Mouse (Mus musculus) CH12.LX (cell line): ENCODE results near the gene Peli1. TPM values are rescaled to one million over a fixed set of nuclear protein-coding genes. Genes with fewer than 3 reads are reported as not detected.

ENCODE experiments used
- DNase-seq: peaks from one replicate; pipeline ENCODE4 v3.0.0-alpha.2; 2013; ENCODE audit errors: extremely low read depth
- H3K27ac ChIP-seq: 2 replicates; pipeline ENCODE4 v1.5.1; 2012; ENCODE audit warnings: low read depth, mild to moderate bottlenecking, control low read depth, moderate library complexity; ENCODE audit not compliant: insufficient read depth
- H3K27me3 ChIP-seq: replicated peaks from 2 replicates; pipeline ENCODE3; 2012; ENCODE audit warnings: inconsistent platforms
- H3K36me3 ChIP-seq, 2 experiments: replicated peaks in 1 of 2; 2 replicates each; pipeline versions ENCODE3 to v1.6.1; 2012; ENCODE audit warnings: inconsistent platforms in 1 of 2, low read length in 1 of 2, mild to moderate bottlenecking in 1 of 2, mixed read lengths in 1 of 2, moderate library complexity in 1 of 2; ENCODE audit not compliant: control insufficient read depth in 1 of 2, insufficient read depth in 1 of 2
- H3K4me1 ChIP-seq, 2 experiments: 2 replicates each; pipeline ENCODE4 v1.6.1; 2012; ENCODE audit warnings: inconsistent platforms in 1 of 2, moderate library complexity in 1 of 2; ENCODE audit not compliant: insufficient read depth in 2 of 2, control insufficient read depth in 1 of 2
- H3K4me2 ChIP-seq: 2 replicates; pipeline ENCODE4 v1.6.1; 2012; ENCODE audit warnings: low read depth, mild to moderate bottlenecking, control low read depth; ENCODE audit not compliant: poor library complexity, insufficient read depth, severe bottlenecking
- H3K4me3 ChIP-seq, 3 experiments: fragments of 150-350 bp in 1 of 3; sonication (generic) in 1 of 3; replicated peaks in 1 of 3; 2 replicates each; pipeline versions ENCODE3 to v1.5.1; 2011 to 2012; ENCODE audit warnings: low read depth in 2 of 3, low read length in 2 of 3, mild to moderate bottlenecking in 2 of 3, moderate library complexity in 2 of 3, control low read depth in 1 of 3, improper control_type of control experiment in 1 of 3, inconsistent platforms in 1 of 3, mixed read lengths in 1 of 3; ENCODE audit not compliant: poor library complexity in 1 of 3
- H3K79me2 ChIP-seq: replicated peaks from 2 replicates; pipeline ENCODE4 v1.6.1; 2012; ENCODE audit warnings: mild to moderate bottlenecking, moderate library complexity; ENCODE audit not compliant: control insufficient read depth, poor library complexity, insufficient read depth, severe bottlenecking; ENCODE audit errors: extremely low read depth
- H3K9ac ChIP-seq: 2 replicates; pipeline ENCODE4 v1.6.1; 2012; ENCODE audit warnings: low read depth, mild to moderate bottlenecking, control low read depth, moderate library complexity; ENCODE audit not compliant: insufficient read depth
- H3K9me3 ChIP-seq: replicated peaks from 2 replicates; pipeline ENCODE3; 2012; ENCODE audit warnings: low read length, inconsistent platforms, mixed read lengths
- CHD1 ChIP-seq: IDR thresholded peaks from 2 replicates; pipeline ENCODE4 v1.6.1; 2012; ENCODE audit warnings: low read depth, low read length, improper control_type of control experiment, inconsistent platforms
- CTCF ChIP-seq, 2 experiments: IDR thresholded peaks in 1 of 2; conservative IDR thresholded peaks in 1 of 2; 2 replicates each; pipeline ENCODE4 v1.5.1; 2011 to 2012; ENCODE audit warnings: low read depth in 2 of 2, low read length in 2 of 2, improper control_type of control experiment in 1 of 2, inconsistent platforms in 1 of 2, mild to moderate bottlenecking in 1 of 2, moderate library complexity in 1 of 2
- E2F4 ChIP-seq: IDR thresholded peaks from 2 replicates; pipeline ENCODE4 v1.6.1; 2011; ENCODE audit warnings: low read depth, low read length, improper control_type of control experiment; ENCODE audit not compliant: insufficient replicate concordance
- ELF1 ChIP-seq: IDR thresholded peaks from 2 replicates; pipeline ENCODE4 v1.6.1; 2014; ENCODE audit warnings: low read depth, mild to moderate bottlenecking, inconsistent platforms, low read length, improper control_type of control experiment
- EP300 ChIP-seq: IDR thresholded peaks from 2 replicates; pipeline ENCODE4 v1.6.1; 2011; ENCODE audit warnings: low read length, improper control_type of control experiment
- HCFC1 ChIP-seq: IDR thresholded peaks from 2 replicates; pipeline ENCODE4 v1.6.1; 2012; ENCODE audit warnings: low read depth, mild to moderate bottlenecking, inconsistent platforms, low read length, improper control_type of control experiment
- IRF4 ChIP-seq: IDR thresholded peaks from 2 replicates; pipeline ENCODE4 v1.6.1; 2014; ENCODE audit warnings: low read depth, mild to moderate bottlenecking, inconsistent platforms, low read length, improper control_type of control experiment
- JUN ChIP-seq: IDR thresholded peaks from 2 replicates; pipeline ENCODE4 v1.6.1; 2011; ENCODE audit warnings: low read depth, mild to moderate bottlenecking, low read length, improper control_type of control experiment, moderate library complexity; ENCODE audit not compliant: insufficient read depth
- KAT2A ChIP-seq: IDR thresholded peaks from 2 replicates; pipeline ENCODE4 v1.6.1; 2012; ENCODE audit warnings: low read length, improper control_type of control experiment, inconsistent platforms; ENCODE audit not compliant: insufficient replicate concordance
- MYC ChIP-seq: IDR thresholded peaks from 2 replicates; pipeline ENCODE4 v1.6.1; 2011; ENCODE audit warnings: low read depth, mild to moderate bottlenecking, improper control_type of control experiment, low read length
- NRF1 ChIP-seq: IDR thresholded peaks from 2 replicates; pipeline ENCODE4 v1.6.1; 2014; ENCODE audit warnings: low read depth, mild to moderate bottlenecking, inconsistent platforms, low read length, improper control_type of control experiment, moderate library complexity
- PAX5 ChIP-seq: IDR thresholded peaks from 2 replicates; pipeline ENCODE4 v1.6.1; 2012; ENCODE audit warnings: low read length, inconsistent platforms, mixed read lengths
- POLR2A ChIP-seq: IDR thresholded peaks from 2 replicates; pipeline ENCODE4 v1.6.1; 2011; ENCODE audit warnings: low read depth, mild to moderate bottlenecking, improper control_type of control experiment, low read length
- POLR2AphosphoS2 ChIP-seq: IDR thresholded peaks from 2 replicates; pipeline ENCODE4 v1.6.1; 2011; ENCODE audit warnings: low read depth, low read length, improper control_type of control experiment
- RAD21 ChIP-seq: IDR thresholded peaks from 2 replicates; pipeline ENCODE4 v1.6.1; 2011; ENCODE audit warnings: low read depth, mild to moderate bottlenecking, low read length, improper control_type of control experiment, moderate library complexity
- RCOR1 ChIP-seq: conservative IDR thresholded peaks from 2 replicates; pipeline ENCODE4 v1.6.1; 2012; ENCODE audit warnings: low read depth, mild to moderate bottlenecking, inconsistent platforms, low read length, improper control_type of control experiment
- SMC3 ChIP-seq: IDR thresholded peaks from 2 replicates; pipeline ENCODE4 v1.6.1; 2011; ENCODE audit warnings: low read depth, low read length, improper control_type of control experiment
- TBP ChIP-seq: conservative IDR thresholded peaks from 2 replicates; pipeline ENCODE4 v1.6.1; 2011; ENCODE audit warnings: low read depth, low read length, improper control_type of control experiment
- UBTF ChIP-seq: IDR thresholded peaks from 2 replicates; pipeline ENCODE4 v1.6.1; 2012; ENCODE audit warnings: low read depth, mild to moderate bottlenecking, inconsistent platforms, low read length, improper control_type of control experiment, moderate library complexity
- USF1 ChIP-seq: IDR thresholded peaks from 2 replicates; pipeline ENCODE4 v1.6.1; 2014; ENCODE audit warnings: low read depth, mild to moderate bottlenecking, inconsistent platforms, low read length, improper control_type of control experiment
- USF2 ChIP-seq: conservative IDR thresholded peaks from 2 replicates; pipeline ENCODE4 v1.6.1; 2011; ENCODE audit warnings: low read depth, low read length, improper control_type of control experiment
- ZC3H11A ChIP-seq: IDR thresholded peaks from 2 replicates; pipeline ENCODE4 v1.6.1; 2012; ENCODE audit warnings: low read depth, mild to moderate bottlenecking, inconsistent platforms, low read length, improper control_type of control experiment
- ZMIZ1 ChIP-seq: IDR thresholded peaks from 2 replicates; pipeline ENCODE4 v1.6.1; 2012; ENCODE audit warnings: low read depth, mild to moderate bottlenecking, inconsistent platforms, low read length, improper control_type of control experiment
- ZNF384 ChIP-seq: IDR thresholded peaks from 2 replicates; pipeline ENCODE4 v1.6.1; 2012; ENCODE audit warnings: low read depth, low read length, improper control_type of control experiment, inconsistent platforms
- dilution Hi-C: fragments of 300-500 bp; cut with MboI; formaldehyde crosslinking; loops from 2 replicates; pipeline ENCODE4 v1.14.3; 2020; ENCODE audit warnings: low sequenced_read_pairs; ENCODE audit not compliant: extremely low pct_unique_long_range_greater_than_20kb, extremely low pct_ligation_motif_present
- in situ Hi-C: fragments of 300-500 bp; cut with MboI; formaldehyde crosslinking; loops from 3 replicates; pipeline ENCODE4 v1.14.3; 2019; ENCODE audit warnings: low sequenced_read_pairs, low pct_ligation_motif_present, low pct_unique_long_range_greater_than_20kb, mixed read lengths
- polyA plus RNA-seq: library from polyadenylated mRNA; unstranded; fragments of >175 nt; gene quantifications from 2 replicates; pipeline ENCODE4 v1.2.1, GENCODE M21; 2012; ENCODE audit warnings: low read depth; ENCODE audit not compliant: insufficient read length
- total RNA-seq, 2 experiments: library from RNA; depleted of rRNA; stranded (reverse); fragments of 300-350 nt in 1 of 2; fragments of >200 nt in 1 of 2; gene quantifications; 2 replicates each; pipeline ENCODE4 v1.2.3; 2012 to 2014

The Peli1 gene
- total and polyA plus RNA-seq, 3 experiments: 6.7 to 25.9 (median 14.8) TPM

GRCm38 (mm10) chr11:21109279-21109678 is 18.2 kb downstream of the Peli1 start:
- Histone ChIP-seq H3K4me1 (peaks cover 0 to 36% of the 10 kb centered on the region in 2 experiments; a peak in 2 of 4 replicates), H3K27ac (no peak overlapping the region), H3K4me3 (no peak overlapping the region), H3K27me3 (no peaks in the 10 kb centered on the region), H3K79me2 (peaks cover 13% of the 10 kb centered on the region; the same call in 1 of the 2 replicates), H3K9me3 (no peaks in the 10 kb centered on the region), H3K9ac (no peak overlapping the region), H3K36me3 (peaks cover 4 to 27% of the 10 kb centered on the region in 2 experiments), H3K4me2 (no peak overlapping the region)
- dilution Hi-C loops (no loop called here), in situ Hi-C loops (no loop called here)
- DNase-seq: no peak
- no peak for TF ChIP-seq USF2
- TF ChIP-seq NRF1: no peak
- no peak for TF ChIP-seq CTCF (conservative IDR thresholded peaks at IDR 0.05 in 1 of 2, IDR thresholded peaks at IDR 0.05 in 1 of 2; ENCODE audit: low read depth in 2 of 2, low read length in 2 of 2)
- no peak for TF ChIP-seq ZC3H11A
- no peak for TF ChIP-seq POLR2A
- no peak for TF ChIP-seq ELF1
- TF ChIP-seq ZNF384: no peak

- peaks cover 12% of the 10 kb centered on the region; the same call in 1 of the 2 replicates for H3K79me2 ChIP-seq
Observed at GRCm38 (mm10) chr11:21114516-21114915, 23.4 kb downstream of the Peli1 start.

GRCm38 (mm10) chr11:21115804-21116203 is 24.7 kb downstream of the Peli1 start:
- Histone ChIP-seq H3K9ac (no peak overlapping the region), H3K27ac (no peak overlapping the region), H3K4me3 (no peak overlapping the region), H3K27me3 (no peaks in the 10 kb centered on the region), H3K79me2 (peaks cover 12% of the 10 kb centered on the region; the same call in 1 of the 2 replicates), H3K9me3 (no peaks in the 10 kb centered on the region), H3K4me2 (no peak overlapping the region), H3K4me1 (peaks cover 0 to 32% of the 10 kb centered on the region in 2 experiments; a peak in 2 of 4 replicates), H3K36me3 (peaks cover 0 to 16% of the 10 kb centered on the region in 2 experiments)
- TF ChIP-seq EP300 (no peak), ZMIZ1 (no peak), PAX5 (no peak), POLR2AphosphoS2 (no peak), MYC (no peak), UBTF (no peak), JUN (no peak), SMC3 (no peak), KAT2A (no peak), RAD21 (no peak), POLR2A (no peak), IRF4 (no peak), NRF1 (no peak), CHD1 (no peak), USF1 (no peak), TBP (no peak), HCFC1 (no peak), RCOR1 (no peak), E2F4 (no peak), ZC3H11A (no peak)
- DNase-seq: no peak
- dilution Hi-C loops (no loop called here), in situ Hi-C loops (no loop called here)

More at GRCm38 (mm10) chr11:21114516-21114915, 23.4 kb downstream of the Peli1 start:
- H3K4me1 ChIP-seq: peaks cover 0 to 32% of the 10 kb centered on the region in 2 experiments; a peak in 2 of 4 replicates
- TF ChIP-seq SMC3 (no peak), RCOR1 (no peak), USF1 (no peak), ZMIZ1 (no peak)
- H3K36me3 ChIP-seq: peaks cover 0 to 16% of the 10 kb centered on the region in 2 experiments
- H3K4me2 ChIP-seq: peak overlapping the region; percentile 78
- no peak overlapping the region for H3K4me3 ChIP-seq
- H3K27ac ChIP-seq: no peak overlapping the region
- H3K9me3 ChIP-seq: no peaks in the 10 kb centered on the region
- no peak overlapping the region; the same call in 1 of the 2 replicates for H3K9ac ChIP-seq
- DNase-seq: no peak
- in situ Hi-C loops: no loop called here
- H3K27me3 ChIP-seq: no peaks in the 10 kb centered on the region
- dilution Hi-C loops: no loop called here
